Mouse (Mus musculus): ENCODE data around the gene Ldb3. TPM values are rescaled to one million over a fixed set of nuclear protein-coding genes. Genes with fewer than 3 reads are reported as not detected.

The Ldb3 gene
- polyA plus RNA-seq, 1 experiment from 2014 or later, result 1.2 TPM

- no peak overlapping the region for H3K4me3 ChIP-seq (ENCODE audit: low read length)
- no peaks in the 10 kb centered on the region for H3K27me3 ChIP-seq (replicated peaks; ENCODE audit: control insufficient read depth, insufficient read depth, low read length)
- H3K4me2 ChIP-seq (ENCODE audit: low read length), result no peak overlapping the region
- no peaks in the 10 kb centered on the region for H3K4me1 ChIP-seq (ENCODE audit: control insufficient read depth, insufficient read depth, low read depth, low read length)
- no peak overlapping the region for H3K27ac ChIP-seq (ENCODE audit: low read depth, low read length)
- H3K9ac ChIP-seq (ENCODE audit: low read depth, low read length), result no peak overlapping the region
- 79% methylated on average over 17 of the region's 17 CpGs for WGBS
- no peaks in the 10 kb centered on the region for H3K36me3 ChIP-seq (ENCODE audit: control insufficient read depth, insufficient read depth, low read length)
- no peak for ATAC-seq
- H3K9me3 ChIP-seq (ENCODE audit: control insufficient read depth, low read length), result no peaks in the 10 kb centered on the region
Measured at GRCm38 (mm10) chr14:34595596-34596255, 7.2 kb upstream of the Ldb3 start.

DNA sequence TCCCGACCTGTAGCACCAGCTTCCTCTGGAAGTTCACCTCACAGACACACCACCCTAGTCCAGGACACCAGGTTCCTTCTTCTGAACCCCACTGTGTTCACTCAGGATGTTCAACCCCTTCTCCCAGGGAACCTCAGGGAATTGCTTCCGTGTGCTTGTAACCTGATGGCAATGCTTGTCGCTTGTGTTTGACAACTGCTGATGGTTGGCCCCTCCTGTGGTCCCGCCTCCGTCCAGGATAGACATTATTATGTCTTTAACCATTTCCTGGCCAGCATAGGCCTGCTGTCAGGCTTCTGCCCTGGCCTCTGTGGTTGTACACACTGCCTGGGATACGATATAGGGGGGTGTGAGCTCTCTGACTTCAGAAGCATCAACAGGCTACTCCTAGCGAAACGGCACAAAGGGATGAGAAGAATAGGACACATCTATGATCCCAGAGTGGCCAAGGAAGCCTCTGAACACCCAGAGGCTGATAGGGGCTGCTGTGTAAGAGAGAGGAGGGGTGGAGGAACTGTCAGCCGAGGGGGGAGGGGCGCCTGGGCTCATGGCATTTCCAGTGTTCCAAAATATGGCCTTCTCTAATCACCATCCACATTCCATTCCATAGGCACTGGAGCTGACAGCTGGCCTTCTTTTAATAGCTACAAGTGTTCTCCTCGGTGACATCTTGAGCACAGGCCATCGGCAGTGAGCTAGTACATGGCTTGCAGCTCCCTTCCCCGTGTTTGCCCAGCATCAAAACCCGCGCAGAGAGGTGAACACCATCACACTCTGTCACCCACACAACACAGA, 3.5 kb upstream of the Ldb3 start:
- Histone ChIP-seq H3K4me2 (ENCODE audit: low read length) (no peak overlapping the region), H3K9me3 (ENCODE audit: control insufficient read depth, low read length) (no peaks in the 10 kb centered on the region), H3K27me3 (replicated peaks; ENCODE audit: control insufficient read depth, insufficient read depth, low read length) (no peaks in the 10 kb centered on the region), H3K4me1 (ENCODE audit: control insufficient read depth, insufficient read depth, low read depth, low read length) (no peaks in the 10 kb centered on the region), H3K4me3 (ENCODE audit: low read length) (no peak overlapping the region), H3K27ac (ENCODE audit: low read depth, low read length) (no peak overlapping the region), H3K36me3 (ENCODE audit: control insufficient read depth, insufficient read depth, low read length) (no peaks in the 10 kb centered on the region), H3K9ac (ENCODE audit: low read depth, low read length) (no peak overlapping the region)
- ATAC-seq, result no peak
- 77% methylated on average over 15 of the region's 15 CpGs for WGBS

GRCm38 (mm10) chr14:34590743-34591675, 2.5 kb upstream of the Ldb3 start:
- Histone ChIP-seq H3K27me3 (replicated peaks; ENCODE audit: control insufficient read depth, insufficient read depth, low read length) (no peaks in the 10 kb centered on the region), H3K4me2 (ENCODE audit: low read length) (0 out of 2 replicates have a peak overlapping the region, but pooled peaks have one; percentile 4), H3K4me1 (ENCODE audit: control insufficient read depth, insufficient read depth, low read depth, low read length) (no peaks in the 10 kb centered on the region), H3K36me3 (ENCODE audit: control insufficient read depth, insufficient read depth, low read length) (no peaks in the 10 kb centered on the region), H3K27ac (ENCODE audit: low read depth, low read length) (no peak overlapping the region), H3K4me3 (ENCODE audit: low read length) (no peak overlapping the region), H3K9me3 (ENCODE audit: control insufficient read depth, low read length) (no peaks in the 10 kb centered on the region), H3K9ac (ENCODE audit: low read depth, low read length) (no peak overlapping the region)
- WGBS, result 54% methylated on average over 24 of the region's 24 CpGs
- ATAC-seq, result no peak

DNA sequence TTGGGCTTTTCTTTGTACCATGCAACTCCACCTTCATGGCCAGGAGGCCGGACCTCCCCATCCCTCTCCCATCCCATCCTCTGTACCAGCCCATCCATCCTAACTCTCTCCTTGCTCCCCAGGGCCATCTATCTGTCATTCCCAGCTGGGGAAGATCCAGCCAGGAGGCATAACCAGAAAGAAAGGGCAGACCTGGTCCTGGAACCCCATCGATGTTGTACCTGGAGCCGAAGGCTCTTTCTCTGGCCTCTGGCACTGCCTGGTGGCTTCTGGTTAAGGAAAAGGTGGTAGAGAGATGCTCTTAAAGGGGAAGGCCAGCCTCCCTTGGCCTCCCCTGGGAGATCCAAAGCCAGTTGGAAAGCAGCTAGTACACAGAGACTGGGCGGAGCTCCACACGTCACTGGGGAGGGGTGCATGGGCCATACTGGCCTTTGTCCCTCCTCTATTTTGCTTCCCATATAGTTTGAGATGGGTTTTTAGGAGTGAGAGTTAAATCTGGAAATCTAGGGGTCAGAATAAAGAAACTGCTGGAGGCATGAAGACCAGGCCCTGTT, 1.6 kb upstream of the Ldb3 start:
- Histone ChIP-seq H3K4me3 (ENCODE audit: low read length) (no peak overlapping the region), H3K27ac (ENCODE audit: low read depth, low read length) (no peak overlapping the region), H3K27me3 (replicated peaks; ENCODE audit: control insufficient read depth, insufficient read depth, low read length) (no peaks in the 10 kb centered on the region), H3K4me1 (ENCODE audit: control insufficient read depth, insufficient read depth, low read depth, low read length) (no peaks in the 10 kb centered on the region), H3K9me3 (ENCODE audit: control insufficient read depth, low read length) (no peaks in the 10 kb centered on the region), H3K36me3 (ENCODE audit: control insufficient read depth, insufficient read depth, low read length) (no peaks in the 10 kb centered on the region), H3K4me2 (ENCODE audit: low read length) (no peak overlapping the region), H3K9ac (ENCODE audit: low read depth, low read length) (no peak overlapping the region)
- WGBS, result 87% methylated on average over 5 of the region's 5 CpGs
- no peak for ATAC-seq

GRCm38 (mm10) chr14:34589185-34589713, 767 bp upstream of the Ldb3 start:
- Histone ChIP-seq H3K36me3 (ENCODE audit: control insufficient read depth, insufficient read depth, low read length) (no peaks in the 10 kb centered on the region), H3K4me3 (ENCODE audit: low read length) (no peak overlapping the region), H3K27me3 (replicated peaks; ENCODE audit: control insufficient read depth, insufficient read depth, low read length) (no peaks in the 10 kb centered on the region), H3K27ac (ENCODE audit: low read depth, low read length) (no peak overlapping the region), H3K4me2 (ENCODE audit: low read length) (no peak overlapping the region), H3K4me1 (ENCODE audit: control insufficient read depth, insufficient read depth, low read depth, low read length) (no peaks in the 10 kb centered on the region), H3K9me3 (ENCODE audit: control insufficient read depth, low read length) (no peaks in the 10 kb centered on the region), H3K9ac (ENCODE audit: low read depth, low read length) (no peak overlapping the region)
- ATAC-seq, result no peak
- 89% methylated on average over 8 of the region's 8 CpGs for WGBS

- Histone ChIP-seq H3K4me2 (ENCODE audit: low read length) (no peak overlapping the region), H3K9me3 (ENCODE audit: control insufficient read depth, low read length) (no peaks in the 10 kb centered on the region), H3K36me3 (ENCODE audit: control insufficient read depth, insufficient read depth, low read length) (no peaks in the 10 kb centered on the region), H3K9ac (ENCODE audit: low read depth, low read length) (no peak overlapping the region), H3K27ac (ENCODE audit: low read depth, low read length) (no peak overlapping the region), H3K4me3 (ENCODE audit: low read length) (no peak overlapping the region), H3K27me3 (replicated peaks; ENCODE audit: control insufficient read depth, insufficient read depth, low read length) (no peaks in the 10 kb centered on the region), H3K4me1 (ENCODE audit: control insufficient read depth, insufficient read depth, low read depth, low read length) (no peaks in the 10 kb centered on the region)
- whole genome bisulfite sequencing, result 76% methylated on average over 5 of the region's 5 CpGs
- ATAC-seq, result no peak
Measured at GRCm38 (mm10) chr14:34588005-34588404, 477 bp downstream of the Ldb3 start.

- no peak overlapping the region for H3K27ac ChIP-seq (ENCODE audit: low read depth, low read length)
- H3K4me2 ChIP-seq (ENCODE audit: low read length), result no peak overlapping the region
- H3K36me3 ChIP-seq (ENCODE audit: control insufficient read depth, insufficient read depth, low read length), result no peaks in the 10 kb centered on the region
- H3K27me3 ChIP-seq (replicated peaks; ENCODE audit: control insufficient read depth, insufficient read depth, low read length), result no peaks in the 10 kb centered on the region
- H3K4me3 ChIP-seq (ENCODE audit: low read length), result no peak overlapping the region
- H3K9ac ChIP-seq (ENCODE audit: low read depth, low read length), result no peak overlapping the region
- 89% methylated on average over 3 of the region's 3 CpGs for WGBS
- H3K4me1 ChIP-seq (ENCODE audit: control insufficient read depth, insufficient read depth, low read depth, low read length), result no peaks in the 10 kb centered on the region
- ATAC-seq, result no peak
- no peaks in the 10 kb centered on the region for H3K9me3 ChIP-seq (ENCODE audit: control insufficient read depth, low read length)
Measured at GRCm38 (mm10) chr14:34586871-34587270, 1.6 kb downstream of the Ldb3 start.

DNA sequence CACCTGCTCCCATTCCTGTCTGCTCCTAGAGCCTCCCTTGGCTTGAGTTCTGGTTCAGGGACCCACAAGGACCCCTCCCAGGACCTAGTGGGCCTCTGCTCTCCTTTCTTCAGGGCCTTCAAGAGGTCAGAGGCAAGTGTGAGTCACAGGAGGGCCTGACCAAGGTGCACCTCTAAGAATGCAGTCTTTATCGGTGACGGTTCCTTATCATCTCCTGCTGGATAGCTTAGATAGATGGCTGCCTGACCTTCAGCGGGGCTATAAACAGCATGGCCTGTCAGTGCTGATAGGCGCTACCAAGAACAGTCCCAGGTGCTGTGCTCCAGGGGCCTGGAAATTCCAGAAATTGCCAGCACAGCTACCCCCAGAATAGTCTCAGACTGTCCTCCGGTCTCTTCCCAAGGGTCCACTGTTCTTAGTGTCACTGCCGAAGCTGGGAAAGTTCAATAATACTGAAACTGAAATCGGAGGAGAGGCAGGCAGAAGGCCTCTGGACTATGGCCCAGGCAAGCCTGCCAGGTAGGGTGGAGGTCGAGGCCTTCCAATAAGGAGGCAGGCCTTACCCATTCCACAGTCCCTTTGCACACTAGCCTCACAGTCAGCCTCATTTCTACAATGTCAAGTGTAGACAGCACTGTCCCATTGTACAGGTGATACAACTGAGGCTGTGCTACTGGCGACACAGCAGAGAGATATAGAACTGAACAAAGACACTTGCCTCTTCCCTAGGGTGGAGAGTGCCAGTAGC, 3.0 kb downstream of the Ldb3 start:
- no peak overlapping the region for H3K27ac ChIP-seq (ENCODE audit: low read depth, low read length)
- no peaks in the 10 kb centered on the region for H3K36me3 ChIP-seq (ENCODE audit: control insufficient read depth, insufficient read depth, low read length)
- no peak for ATAC-seq
- no peaks in the 10 kb centered on the region for H3K4me1 ChIP-seq (ENCODE audit: control insufficient read depth, insufficient read depth, low read depth, low read length)
- no peak overlapping the region for H3K9ac ChIP-seq (ENCODE audit: low read depth, low read length)
- 92% methylated on average over 9 of the region's 9 CpGs for WGBS
- no peaks in the 10 kb centered on the region for H3K9me3 ChIP-seq (ENCODE audit: control insufficient read depth, low read length)
- no peaks in the 10 kb centered on the region for H3K27me3 ChIP-seq (replicated peaks; ENCODE audit: control insufficient read depth, insufficient read depth, low read length)
- no peak overlapping the region for H3K4me2 ChIP-seq (ENCODE audit: low read length)
- no peak overlapping the region for H3K4me3 ChIP-seq (ENCODE audit: low read length)
